Mouse (Mus musculus) olfactory bulb, adult 2 months (tissue): ENCODE data around the gene Hecw2. TPM values are rescaled to one million over a fixed set of nuclear protein-coding genes. Genes with fewer than 3 reads are reported as not detected.

Experiments used
- H3K27ac ChIP-seq: fragments of 200-500 bp; 2 replicates; pipeline ENCODE4 v1.5.1; 2012; ENCODE audit warnings: low read depth, low read length; ENCODE audit not compliant: insufficient read depth
- H3K4me1 ChIP-seq: fragments of 200-500 bp; 2 replicates; pipeline ENCODE4 v1.6.1; 2012; ENCODE audit warnings: low read length; ENCODE audit not compliant: control insufficient read depth, insufficient read depth
- H3K4me3 ChIP-seq: fragments of 200-500 bp; 2 replicates; pipeline ENCODE4 v1.5.1; 2012; ENCODE audit warnings: mild to moderate bottlenecking, low read depth, low read length, moderate library complexity; ENCODE audit not compliant: insufficient read depth
- CTCF ChIP-seq: fragments of 200-500 bp; IDR thresholded peaks from 2 replicates; pipeline ENCODE4 v1.5.1; 2012; ENCODE audit warnings: low read depth, mild to moderate bottlenecking, low read length, moderate library complexity; ENCODE audit not compliant: insufficient read depth
- POLR2A ChIP-seq: fragments of 200-500 bp; IDR thresholded peaks from 2 replicates; pipeline ENCODE4 v1.6.1; 2012; ENCODE audit warnings: mild to moderate bottlenecking, low read depth, low read length, moderate library complexity; ENCODE audit not compliant: insufficient read depth
- WGBS: fragments of 180-500 bp; shearing (Covaris S2); methylation state at CpG from one replicate; pipeline ENCODE4 v1.1.7; 2018; 5-methylcytosine and 5-hydroxymethylcytosine counted together
- polyA plus RNA-seq: library from polyadenylated mRNA; stranded (reverse); fragments of >200 nt; gene quantifications from 2 replicates; pipeline ENCODE4 v1.2.4, GENCODE M21; 2012; ENCODE audit warnings: low replicate concordance; ENCODE audit not compliant: missing spikeins, insufficient read depth, insufficient read length

Gene Hecw2
- polyA plus RNA-seq, 1 experiment, result not detected

GRCm38 (mm10) chr1:53976721-53977120 lies 218.2 kb downstream of the Hecw2 start:
- no peak overlapping the region for H3K27ac ChIP-seq
- no peak for TF ChIP-seq POLR2A
- no peak for TF ChIP-seq CTCF
- no peak overlapping the region for H3K4me3 ChIP-seq
- H3K4me1 ChIP-seq, result 0 out of 2 replicates have a peak, but pooled peaks cover 2% of the 10 kb centered on the region
- WGBS, result 93% methylated on average over 5 of the region's 5 CpGs

DNA sequence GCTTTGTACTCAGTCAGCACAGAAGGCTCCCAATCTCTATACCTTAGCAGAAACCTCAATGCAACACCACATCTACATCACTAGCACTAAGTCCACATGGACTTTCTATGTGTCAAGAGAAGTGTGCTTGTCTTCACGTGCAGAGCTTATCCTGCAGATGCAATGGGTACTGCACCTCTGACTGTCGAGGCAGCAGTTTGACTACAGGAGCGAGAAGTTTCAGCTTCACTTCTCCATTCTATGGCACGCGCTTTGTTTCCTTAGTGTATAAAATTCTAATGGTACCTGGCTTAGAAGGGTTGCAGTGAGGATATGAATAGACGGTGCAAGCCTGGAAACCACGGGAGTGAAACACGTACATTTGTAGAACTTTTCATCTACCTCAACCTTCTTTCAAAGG lies 218.9 kb downstream of the Hecw2 start:
- Histone ChIP-seq H3K4me3 (no peak overlapping the region), H3K27ac (no peak overlapping the region), H3K4me1 (0 out of 2 replicates have a peak, but pooled peaks cover 2% of the 10 kb centered on the region)
- no peak for TF ChIP-seq CTCF
- TF ChIP-seq POLR2A, result no peak
- 91% methylated on average over 8 of the region's 8 CpGs for WGBS

DNA sequence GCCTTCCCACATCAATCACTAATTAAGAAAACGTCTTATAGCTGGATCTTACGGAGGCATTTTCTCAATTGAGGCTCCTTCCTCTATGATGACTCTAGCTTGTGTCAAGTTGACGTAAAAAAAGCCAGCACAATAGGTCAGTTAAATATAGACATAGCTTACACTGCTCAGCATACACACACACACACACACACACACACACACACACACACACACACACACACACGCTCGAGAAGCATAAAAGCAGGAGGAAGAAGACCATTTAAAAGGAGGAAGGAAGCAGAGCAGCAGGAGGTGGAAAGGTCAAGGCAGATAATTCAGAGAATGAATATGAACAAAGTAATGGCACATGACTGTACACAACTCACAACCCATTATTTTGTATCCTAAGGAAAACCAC lies 220.0 kb downstream of the Hecw2 start:
- TF ChIP-seq CTCF (no peak), POLR2A (no peak)
- Histone ChIP-seq H3K4me3 (no peak overlapping the region), H3K27ac (no peak overlapping the region), H3K4me1 (0 out of 2 replicates have a peak, but pooled peaks cover 2% of the 10 kb centered on the region)
- 64% methylated on average over 5 of the region's 5 CpGs for WGBS

DNA sequence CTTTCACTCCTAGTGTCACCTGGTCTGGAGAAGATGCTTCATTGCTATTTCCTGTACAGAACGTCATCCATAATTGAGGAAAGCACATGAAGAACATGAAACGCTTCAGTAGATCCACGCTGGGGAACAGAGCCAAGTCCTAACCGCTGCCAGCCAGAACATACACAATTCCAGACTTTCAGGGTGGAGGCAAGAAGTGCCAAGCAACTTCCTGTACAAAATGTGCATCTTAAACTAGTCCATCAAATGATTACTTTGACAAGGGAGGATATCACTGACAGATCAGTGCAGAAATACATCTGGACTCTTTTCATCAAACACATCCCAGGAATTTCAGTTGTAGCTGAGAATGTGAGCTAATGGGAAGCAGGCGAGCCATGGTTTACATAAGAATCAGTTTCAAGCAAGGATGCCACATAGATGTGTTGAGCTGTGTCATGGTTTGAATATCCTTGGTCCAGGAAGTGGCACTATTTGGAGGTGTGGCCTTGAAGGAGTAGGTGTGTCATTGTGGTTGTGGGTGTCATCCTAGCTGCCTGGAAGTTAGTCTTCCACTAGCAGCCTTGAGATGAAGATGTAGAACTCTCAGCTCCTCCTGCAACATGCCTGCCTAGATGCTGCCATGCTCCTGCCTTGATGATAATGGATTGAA lies 224.5 kb downstream of the Hecw2 start:
- 0 out of 2 replicates have a peak, but pooled peaks cover 2% of the 10 kb centered on the region for H3K4me1 ChIP-seq
- H3K27ac ChIP-seq, result no peak overlapping the region
- 77% methylated on average over 5 of the region's 5 CpGs for WGBS
- H3K4me3 ChIP-seq, result no peak overlapping the region
- TF ChIP-seq POLR2A (no peak), CTCF (no peak)

DNA sequence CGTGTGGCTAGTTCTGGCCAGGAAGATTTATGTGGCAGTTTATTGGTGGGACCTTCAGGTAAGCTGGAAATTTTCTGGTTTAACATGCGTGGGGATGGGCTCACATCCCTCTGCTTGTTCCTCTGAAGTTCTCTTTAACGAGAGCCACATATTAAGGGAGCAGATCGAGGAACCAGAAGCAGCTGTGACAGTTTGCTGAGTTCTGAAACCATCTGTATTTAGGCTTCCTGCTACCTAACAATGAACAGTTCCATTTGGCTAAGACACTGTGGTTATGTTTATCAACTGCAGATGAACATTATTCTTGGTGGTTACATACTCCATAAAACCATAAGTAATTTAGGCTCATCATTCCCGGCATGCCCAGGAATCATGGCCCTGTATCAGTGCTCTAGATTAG lies 242.6 kb downstream of the Hecw2 start:
- WGBS, result 66% methylated on average over 5 of the region's 5 CpGs
- Histone ChIP-seq H3K27ac (no peak overlapping the region), H3K4me3 (no peak overlapping the region), H3K4me1 (peaks cover 2% of the 10 kb centered on the region; the same call in 1 of the 2 replicates)
- TF ChIP-seq CTCF (no peak), POLR2A (no peak)

- H3K4me3 ChIP-seq, result no peak overlapping the region
- no peak overlapping the region for H3K27ac ChIP-seq
- TF ChIP-seq POLR2A (no peak), CTCF (no peak)
- WGBS, result 76% methylated on average over 2 of the region's 2 CpGs
- no peaks in the 10 kb centered on the region for H3K4me1 ChIP-seq
These were observed 249.2 kb downstream of the Hecw2 start for GRCm38 (mm10) chr1:53945815-53946214.

- 66% methylated on average over 8 of the region's 8 CpGs for WGBS
- no peak for TF ChIP-seq POLR2A
- no peak for TF ChIP-seq CTCF
These were observed 252.5 kb downstream of the Hecw2 start for GRCm38 (mm10) chr1:53942468-53942867.

GRCm38 (mm10) chr1:53941528-53941927 lies 253.4 kb downstream of the Hecw2 start:
- TF ChIP-seq POLR2A, result no peak
- TF ChIP-seq CTCF, result no peak
- no peak overlapping the region for H3K27ac ChIP-seq
- peaks cover 2% of the 10 kb centered on the region; the same call in 1 of the 2 replicates for H3K4me1 ChIP-seq
- 69% methylated on average over 3 of the region's 3 CpGs for WGBS
- no peak overlapping the region for H3K4me3 ChIP-seq

More at GRCm38 (mm10) chr1:53942468-53942867, 252.5 kb downstream of the Hecw2 start:
- Histone ChIP-seq H3K27ac (no peak overlapping the region), H3K4me3 (no peak overlapping the region), H3K4me1 (peaks cover 2% of the 10 kb centered on the region; the same call in 1 of the 2 replicates)

DNA sequence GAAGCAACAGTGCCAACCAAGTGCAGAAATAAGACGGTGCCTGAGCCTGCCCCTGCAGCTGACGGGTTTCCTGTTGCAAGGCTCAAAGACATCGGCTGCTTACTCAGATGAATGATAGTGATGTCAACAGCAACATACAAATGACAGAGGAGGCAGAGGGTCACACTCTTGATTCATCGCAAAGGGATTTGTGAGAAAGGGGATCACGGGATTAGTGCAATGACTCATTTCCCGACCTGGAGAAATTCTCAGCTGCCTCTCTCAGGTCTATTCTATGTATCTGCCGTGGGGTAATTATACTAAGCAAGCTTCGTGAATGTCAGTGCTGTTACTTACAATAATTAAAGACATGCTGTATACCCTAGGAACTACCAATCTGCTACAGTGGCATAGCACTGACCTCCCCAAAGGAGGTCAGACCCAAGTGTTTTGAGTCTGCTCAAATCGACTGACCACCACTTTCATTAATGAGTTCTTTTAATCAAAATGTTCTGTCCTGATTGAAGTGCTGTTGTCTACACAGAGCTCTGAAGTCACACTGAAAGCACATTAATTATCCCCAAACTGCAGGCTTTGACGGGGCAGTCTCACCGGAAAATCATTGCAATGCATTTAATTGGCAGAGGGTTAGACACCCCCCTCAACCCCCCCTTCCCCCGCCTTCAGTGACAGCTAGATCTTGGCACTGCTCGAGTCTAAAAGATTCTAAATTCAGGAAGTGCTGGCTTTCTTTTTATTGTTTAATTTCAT lies 254.5 kb downstream of the Hecw2 start:
- 15% methylated on average over 13 of the region's 13 CpGs for WGBS

More for the DNA sequence above, 254.5 kb downstream of the Hecw2 start:
- TF ChIP-seq CTCF (no peak), POLR2A (no peak)
- H3K4me3 ChIP-seq, result no peak overlapping the region
- H3K27ac ChIP-seq, result no peak overlapping the region
- H3K4me1 ChIP-seq, result peaks cover 2% of the 10 kb centered on the region; the same call in 1 of the 2 replicates
